Mouse (Mus musculus) MEL (cell line): ENCODE data around the gene Cdh22.

Source experiments
- CTCF ChIP-seq, 3 experiments: IDR thresholded peaks in 2 of 3; conservative IDR thresholded peaks in 1 of 3; 2 replicates each; pipeline ENCODE4 v1.5.1; 2011 to 2012; ENCODE audit warnings: low read length in 3 of 3, low read depth in 2 of 3, mild to moderate bottlenecking in 2 of 3, improper control_type of control experiment in 1 of 3, inconsistent platforms in 1 of 3, mixed read lengths in 1 of 3, moderate library complexity in 1 of 3; ENCODE audit not compliant: control insufficient read depth in 1 of 3, insufficient read depth in 1 of 3, poor library complexity in 1 of 3, severe bottlenecking in 1 of 3
- ETS1 ChIP-seq: IDR thresholded peaks from 2 replicates; pipeline ENCODE4 v1.6.1; 2012; ENCODE audit warnings: low read depth, mild to moderate bottlenecking, inconsistent platforms, low read length, improper control_type of control experiment, moderate library complexity
- MAFK ChIP-seq: IDR thresholded peaks from 2 replicates; pipeline ENCODE4 v1.6.1; 2011; ENCODE audit warnings: low read depth, mild to moderate bottlenecking, low read length, improper control_type of control experiment, borderline replicate concordance
- POLR2AphosphoS5 ChIP-seq: IDR thresholded peaks from 2 replicates; pipeline ENCODE4 v1.6.1; 2012; ENCODE audit warnings: low read depth, borderline replicate concordance, mild to moderate bottlenecking, inconsistent platforms, low read length, moderate library complexity, mixed read lengths

DNA sequence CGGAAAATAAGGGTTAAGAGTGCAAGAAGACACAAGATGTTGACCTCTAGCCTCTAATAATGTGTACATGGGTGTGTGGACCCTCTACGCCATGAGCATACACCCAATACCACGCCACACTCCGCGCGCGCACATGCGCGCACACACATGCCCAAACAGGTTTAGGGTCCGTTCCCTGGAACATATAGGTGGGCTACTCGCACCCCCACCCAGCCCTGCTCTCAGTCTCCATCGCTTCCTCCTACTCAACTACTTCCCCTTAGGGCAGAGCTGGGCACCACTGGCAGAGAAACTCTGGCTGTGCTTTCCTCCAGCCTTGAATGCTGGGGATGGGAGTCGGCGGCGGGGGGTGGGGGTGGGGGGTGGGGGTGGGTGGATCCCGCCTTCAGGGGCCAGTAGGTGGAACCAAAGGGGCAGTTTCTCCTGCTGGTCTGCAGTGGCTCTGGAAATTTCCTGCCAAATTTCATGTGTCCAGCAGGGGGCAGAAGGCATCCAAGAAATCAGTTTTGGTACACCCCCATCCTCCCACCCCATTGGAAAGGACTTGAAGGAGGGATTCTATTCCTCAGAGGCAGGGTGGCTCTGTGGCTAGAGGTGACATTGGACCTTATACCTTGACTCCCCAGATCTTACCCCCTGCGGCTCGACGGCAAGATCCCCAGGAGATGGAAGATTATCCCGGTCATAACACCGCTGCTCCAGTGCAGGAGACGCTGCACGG lies 164.4 kb downstream of the Cdh22 start:
- no peak for TF ChIP-seq POLR2AphosphoS5
- TF ChIP-seq MAFK: no peak
- peak; percentile 51 to 79 (median 67) for TF ChIP-seq CTCF (IDR thresholded peaks at IDR 0.05 in 2 of 3, conservative IDR thresholded peaks at IDR 0.05 in 1 of 3; ENCODE audit: control insufficient read depth in 1 of 3, insufficient read depth in 1 of 3, low read depth in 2 of 3, low read length in 3 of 3, poor library complexity in 1 of 3, severe bottlenecking in 1 of 3)
- no peak for TF ChIP-seq ETS1
